Mouse (Mus musculus): ENCODE data around the gene Tyro3.

Gene Tyro3

DNA sequence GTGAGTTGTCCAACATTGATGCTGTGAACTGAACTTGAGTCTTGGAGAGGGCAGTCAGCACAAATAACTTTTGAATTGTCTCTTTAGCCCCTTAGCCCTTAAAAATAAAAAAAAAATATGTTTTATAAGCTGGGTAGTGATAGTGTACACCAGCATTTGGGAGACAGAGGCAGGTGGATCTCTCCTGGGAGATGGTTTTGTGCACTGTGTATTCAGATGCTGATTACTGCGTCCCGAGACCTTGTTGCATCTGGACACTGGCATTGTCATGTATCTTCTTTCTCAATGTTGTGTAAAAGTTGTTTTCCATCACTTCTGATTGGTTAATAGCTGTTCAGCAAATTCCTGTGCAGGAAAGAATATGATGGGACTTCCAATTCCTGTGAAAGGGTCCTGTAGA, 59.8 kb downstream of the Tyro3 start:
- DNase-seq (ENCODE audit: low spot score): no peak

DNA sequence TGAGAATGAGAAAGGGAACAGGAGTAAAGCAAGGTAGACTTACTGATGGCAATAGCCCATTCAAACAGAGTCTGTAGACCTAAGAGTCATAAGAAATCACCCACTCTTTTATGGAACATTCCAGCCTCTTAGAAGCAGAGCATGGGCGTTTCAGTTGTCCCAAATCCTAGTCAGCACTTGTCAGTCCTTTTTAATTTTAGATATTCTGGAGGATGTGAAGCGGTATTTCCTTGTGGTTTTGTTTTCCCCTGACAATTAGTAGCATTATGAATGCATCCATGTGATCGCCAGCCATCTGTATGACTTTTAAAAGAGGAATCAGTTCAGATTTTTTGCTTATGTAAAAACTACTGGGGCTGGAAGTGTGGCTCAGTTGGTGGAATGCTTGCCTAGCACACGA, 67.0 kb downstream of the Tyro3 start:
- no peak for DNase-seq (ENCODE audit: low spot score)
